Mouse (Mus musculus): Measurements from ENCODE around the gene Dvl3.

Dvl3 gene

DNA sequence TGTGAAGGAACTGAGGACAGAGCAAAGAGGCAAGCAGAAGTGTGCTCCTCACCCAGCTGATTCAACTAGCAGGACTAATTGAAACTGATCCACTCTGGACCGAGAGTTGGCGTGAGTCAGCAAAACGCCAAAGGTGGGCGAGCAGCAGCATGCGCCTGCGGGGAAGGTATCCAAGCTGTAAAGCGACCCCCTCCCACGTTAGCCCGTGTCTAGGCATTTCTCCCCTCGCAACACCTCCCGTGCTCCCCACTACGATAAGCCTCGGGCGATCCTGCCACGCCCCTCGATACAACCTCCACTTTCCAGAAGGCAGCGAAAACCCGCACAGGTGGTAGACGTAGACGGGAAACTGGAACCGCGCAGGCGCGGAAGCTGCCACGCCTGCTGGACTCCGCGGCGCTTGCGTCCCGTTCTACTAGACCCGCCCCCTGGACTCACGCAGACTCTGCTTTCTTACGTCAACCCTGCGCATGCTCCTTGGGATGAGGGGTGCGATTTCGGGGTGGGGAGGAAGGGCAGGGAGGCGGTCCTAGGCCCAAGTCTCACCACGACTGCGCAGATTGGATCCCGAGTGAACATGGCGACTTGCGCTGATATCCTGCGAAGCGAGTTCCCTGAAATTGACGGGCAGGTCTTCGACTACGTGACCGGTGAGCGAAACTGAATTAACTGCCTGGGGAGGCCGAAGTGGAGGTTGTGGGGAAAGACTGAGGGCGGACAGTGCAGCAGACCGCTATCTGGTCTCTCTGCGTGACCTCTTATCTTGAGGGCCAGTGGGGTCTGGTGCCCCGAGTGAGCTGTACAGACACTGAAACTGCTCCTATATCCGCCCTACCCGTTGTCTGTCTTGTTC lies 31.5 kb downstream of the Dvl3 start, which contains the start of gene Abcf3:
Gene Abcf3, plus strand, starts transcription at position 482 of the 853 bp plus-strand sequence.
- DNase-seq, result peak; percentile 96 to 98

DNA sequence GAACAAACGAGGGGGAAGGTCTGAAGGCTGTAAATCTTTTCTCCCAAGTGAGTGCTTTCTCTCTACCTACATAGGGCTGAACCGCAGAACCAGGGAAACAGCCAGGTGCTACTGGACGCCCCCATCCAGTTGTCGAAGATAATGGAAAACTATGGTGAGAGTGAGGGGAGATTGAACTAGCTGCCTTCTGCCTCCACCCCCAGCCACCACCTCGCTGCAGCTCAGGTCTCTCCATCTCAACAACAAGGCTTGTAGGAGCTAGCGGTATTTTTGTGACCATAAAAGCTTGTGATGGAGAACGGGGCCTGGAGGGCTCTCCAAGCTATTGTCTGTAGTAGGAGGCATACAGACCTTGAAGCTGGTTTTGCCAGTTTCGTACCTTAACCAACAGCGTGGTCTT lies 32.4 kb downstream of the Dvl3 start:
- no peak for DNase-seq

DNA sequence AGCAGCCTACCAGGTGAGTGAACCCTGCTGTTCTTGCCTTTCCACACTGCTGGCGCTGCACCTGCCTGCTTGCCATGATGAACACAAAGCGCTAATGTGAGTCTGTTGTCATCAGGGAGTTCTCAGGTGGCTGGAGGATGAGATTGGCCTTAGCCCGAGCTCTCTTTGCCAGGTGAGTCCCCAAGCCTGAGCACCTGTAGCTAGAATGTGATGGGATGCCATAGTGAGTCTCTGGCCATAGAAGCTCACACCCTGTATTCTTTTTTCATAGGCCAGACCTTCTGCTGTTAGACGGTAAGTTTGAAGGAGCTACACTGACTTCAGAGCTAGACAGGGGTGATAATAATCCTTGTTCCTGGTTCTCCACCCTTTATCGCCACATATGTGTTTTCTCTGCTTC lies 34.9 kb downstream of the Dvl3 start:
- no peak for DNase-seq

DNA sequence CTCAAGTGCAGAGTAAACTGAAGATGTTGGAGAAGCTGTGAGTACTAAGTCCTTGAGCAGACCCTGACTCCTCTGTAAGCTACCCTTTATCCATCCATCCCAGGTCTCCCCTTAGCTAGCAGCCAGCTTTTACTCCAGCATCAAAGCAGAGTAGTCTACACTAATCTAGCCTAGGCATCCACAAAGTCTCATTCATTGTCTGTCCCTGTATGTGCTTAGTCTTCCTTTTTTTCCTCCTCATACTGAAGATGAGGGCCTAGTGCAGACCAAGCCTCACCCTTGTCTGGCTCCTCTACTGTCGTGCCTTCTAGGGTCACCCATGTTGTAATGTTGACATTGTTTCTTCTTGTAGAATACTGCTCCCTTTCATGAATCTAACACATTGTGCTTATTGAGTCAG lies 35.8 kb downstream of the Dvl3 start:
- DNase-seq, result no peak

DNA sequence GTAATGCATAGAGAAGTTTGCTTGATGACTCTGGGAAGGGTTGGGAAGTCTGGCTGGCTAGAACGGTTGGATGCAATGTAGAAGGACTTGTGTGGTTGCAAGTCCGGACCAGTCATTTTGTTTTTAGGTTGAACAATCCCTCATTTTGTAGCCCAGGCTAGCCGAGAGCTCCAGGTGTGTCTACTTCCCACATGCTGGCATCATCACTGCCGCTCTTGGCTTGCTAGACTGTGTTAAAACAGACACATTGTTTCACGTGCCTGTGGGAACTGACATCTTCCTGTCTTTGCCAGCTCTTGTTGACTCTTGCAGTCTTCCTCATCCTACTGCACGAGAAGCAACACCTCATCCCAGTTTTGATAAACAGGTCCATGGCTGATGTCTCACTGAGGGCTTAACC lies 38.2 kb downstream of the Dvl3 start:
- DNase-seq, result no peak

DNA sequence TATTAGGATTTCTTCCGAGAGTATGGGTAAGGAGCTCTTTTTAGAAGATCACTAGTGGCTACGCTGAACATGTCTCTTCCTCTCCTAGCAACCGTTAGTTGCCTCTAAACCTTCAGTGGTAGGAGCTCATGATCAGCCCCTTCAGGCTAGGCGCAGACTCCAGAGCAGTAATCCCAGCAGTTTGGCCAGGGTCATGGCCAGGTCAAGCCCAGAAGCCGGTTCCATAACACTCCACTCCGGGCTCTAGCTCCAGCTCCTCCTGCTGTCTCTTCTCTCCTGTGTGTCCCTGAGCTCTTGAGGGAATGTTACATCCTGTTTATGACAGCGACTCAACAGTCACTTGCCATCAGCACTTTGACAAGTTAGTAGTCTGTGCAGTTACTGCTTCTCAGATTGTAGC lies 40.6 kb downstream of the Dvl3 start:
- DNase-seq, result no peak

DNA sequence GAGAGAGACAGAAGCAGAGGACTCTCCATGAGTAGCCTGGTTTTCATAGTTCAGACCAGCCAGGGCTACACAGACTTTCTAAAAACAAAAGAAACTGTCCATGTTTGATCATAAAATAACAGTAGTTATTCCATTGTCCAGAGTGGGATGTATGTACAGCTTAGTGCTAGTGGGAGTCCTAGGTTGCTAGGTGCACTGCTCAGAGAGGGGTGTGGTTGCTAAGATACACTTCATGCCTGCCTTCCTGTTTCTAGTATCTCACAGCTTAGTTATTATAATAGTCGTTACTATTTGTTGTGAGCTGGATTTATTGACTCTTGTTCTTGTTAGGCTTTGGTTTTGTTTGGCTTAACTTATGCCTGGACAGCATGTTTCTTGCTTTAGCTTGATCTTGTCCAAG lies 48.3 kb downstream of the Dvl3 start:
- no peak for DNase-seq

Data from thymus, postnatal 36 days (tissue).